Mouse (Mus musculus) T-cell, adult 2 months (primary cell): ENCODE data around the gene Mrto4.
"Not testable (repeated sequence)": the region's sequence is repeated elsewhere in the genome, so short reads cannot be mapped to it uniquely, and the experiment has no call there.

Experiments
- DNase-seq: peaks from one replicate; pipeline ENCODE4 v3.0.0; 2022; ENCODE audit warnings: low spot score

The Mrto4 gene

DNA sequence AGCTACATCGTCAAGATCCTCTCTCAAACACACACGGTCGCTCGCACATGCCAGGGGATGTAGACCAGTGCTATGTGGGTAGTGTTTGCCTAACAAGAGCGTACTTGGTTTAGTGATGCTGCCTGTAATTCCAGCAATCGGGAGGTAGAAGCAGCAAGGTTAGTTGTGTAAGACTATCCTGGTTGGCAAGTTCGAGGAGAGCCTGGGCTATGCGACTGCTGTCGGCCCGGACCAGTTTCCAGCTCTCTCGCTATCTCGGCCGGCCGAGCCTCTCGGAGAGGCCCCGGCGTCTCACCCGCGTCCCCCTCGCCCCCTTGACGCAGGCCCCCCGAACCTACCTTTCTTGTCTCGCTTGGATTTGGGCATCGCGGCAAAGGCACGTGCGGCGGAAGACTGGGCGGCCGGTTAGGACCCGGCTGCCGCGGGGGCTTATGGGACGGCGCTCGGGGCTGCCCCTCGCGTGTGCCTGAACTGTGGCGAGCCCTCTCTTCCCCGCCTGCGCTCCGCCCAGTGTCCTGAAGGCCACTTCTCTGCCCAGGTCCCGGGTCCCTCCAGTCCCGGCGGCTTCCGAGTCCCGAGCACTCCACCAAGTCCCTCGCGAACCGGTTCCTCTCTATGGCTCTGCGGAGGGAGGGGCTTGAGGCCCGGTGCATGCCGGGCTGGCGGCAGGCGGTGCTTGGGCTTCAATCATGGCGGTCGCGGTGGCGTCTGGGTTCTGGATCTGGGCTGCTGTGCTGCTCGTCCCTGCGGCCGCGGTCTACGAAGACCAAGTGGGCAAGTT, at the start of gene Mrto4, which contains the start of the genes Emc1 and Ubr4:
Gene Mrto4 (minus strand): TSS at position 646 of the 781 bp plus-strand sequence.
Gene Emc1 (plus strand): TSS at position 657 of the 781 bp plus-strand sequence.
Gene Ubr4 (plus strand): TSS at position 679 of the 781 bp plus-strand sequence.
- DNase-seq = peak; percentile 83

DNA sequence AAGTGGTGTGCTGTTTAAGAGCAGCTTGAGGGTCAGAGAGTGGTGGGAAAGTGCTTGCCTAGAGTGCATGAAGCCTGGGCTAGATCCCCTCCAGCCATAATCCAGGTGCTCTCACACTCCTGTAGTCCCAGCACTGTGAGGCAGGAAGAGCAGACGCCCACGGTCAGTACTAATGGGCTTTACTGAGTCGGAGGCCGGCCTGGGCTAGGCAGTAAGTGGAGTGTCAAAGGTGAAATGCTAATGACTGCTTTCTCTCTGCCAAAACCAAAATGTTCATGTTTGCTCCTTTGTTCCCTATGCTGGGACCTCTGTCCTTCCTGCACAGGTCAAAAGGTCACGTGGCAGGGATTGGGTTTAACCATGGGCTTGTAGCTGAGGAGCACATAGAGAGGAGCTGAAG, 48.1 kb upstream of the Mrto4 start:
- no peak for DNase-seq

GRCm38 (mm10) chr4:139395431-139395830, 43.1 kb upstream of the Mrto4 start:
- DNase-seq = no peak

DNA sequence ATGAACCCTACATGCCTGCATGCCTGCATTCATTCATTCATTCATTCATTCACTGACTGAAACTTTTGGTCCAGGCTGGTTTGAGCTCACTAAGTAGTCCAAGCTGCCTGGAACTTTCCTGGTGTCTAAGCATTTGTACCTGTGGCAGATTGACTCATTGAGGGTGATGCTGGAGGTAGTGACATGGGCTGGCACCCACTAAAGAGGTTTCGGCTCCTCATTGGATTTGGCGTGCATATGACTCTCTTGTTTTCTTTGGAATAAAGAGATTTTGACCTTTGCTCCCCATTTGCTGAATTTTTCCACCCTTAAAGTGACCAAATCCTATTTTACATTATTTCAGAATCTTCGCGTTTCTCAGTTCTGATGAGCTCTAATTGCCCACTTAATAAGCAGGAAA, 37.2 kb upstream of the Mrto4 start:
- no peak for DNase-seq

DNA sequence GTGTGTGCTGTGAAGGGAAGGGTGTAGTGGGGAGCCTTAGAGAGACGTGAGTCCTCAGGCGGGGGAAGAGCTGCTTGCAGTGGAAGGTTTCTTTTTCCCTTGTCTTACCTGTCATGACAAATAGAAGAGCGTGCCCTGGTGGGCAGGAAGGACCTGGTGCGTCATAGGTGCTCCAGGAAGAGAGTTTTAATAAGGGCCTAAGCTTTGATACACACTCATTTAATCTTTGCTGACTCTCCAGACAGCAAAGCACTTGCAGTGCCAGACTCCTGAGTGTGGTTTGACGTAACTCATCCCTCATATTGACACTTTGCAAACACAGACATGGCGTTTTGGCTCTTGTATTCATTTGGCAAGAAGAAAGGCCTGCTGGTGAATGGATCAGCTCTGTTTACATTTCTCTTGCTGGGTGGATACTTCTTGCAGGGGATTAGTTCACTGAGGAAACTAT, 34.5 kb upstream of the Mrto4 start:
- DNase-seq = no peak

DNA sequence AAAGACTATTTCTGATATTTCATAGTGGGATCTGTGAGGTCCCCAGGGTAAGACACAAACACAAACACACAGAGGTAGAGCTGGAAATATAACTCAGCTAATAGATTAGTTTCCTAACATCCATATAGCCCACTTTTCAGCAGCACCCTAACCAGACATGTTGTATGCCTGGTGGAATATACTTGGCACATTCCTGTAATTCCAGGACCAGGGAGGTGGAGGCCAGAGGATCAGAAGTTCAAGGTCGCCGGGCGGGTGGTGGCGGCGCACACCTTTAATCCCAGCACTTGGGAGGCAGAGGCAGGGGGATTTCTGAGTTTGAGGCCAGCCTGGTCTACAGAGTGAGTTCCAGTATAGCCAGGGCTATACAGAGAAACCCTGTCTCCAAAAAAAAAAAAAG, 33.5 kb upstream of the Mrto4 start:
- DNase-seq = not testable (repeated sequence)

GRCm38 (mm10) chr4:139382231-139382630, 29.9 kb upstream of the Mrto4 start:
- no peak for DNase-seq

- no peak for DNase-seq
Observed at GRCm38 (mm10) chr4:139381452-139381845, 29.1 kb upstream of the Mrto4 start.

DNA sequence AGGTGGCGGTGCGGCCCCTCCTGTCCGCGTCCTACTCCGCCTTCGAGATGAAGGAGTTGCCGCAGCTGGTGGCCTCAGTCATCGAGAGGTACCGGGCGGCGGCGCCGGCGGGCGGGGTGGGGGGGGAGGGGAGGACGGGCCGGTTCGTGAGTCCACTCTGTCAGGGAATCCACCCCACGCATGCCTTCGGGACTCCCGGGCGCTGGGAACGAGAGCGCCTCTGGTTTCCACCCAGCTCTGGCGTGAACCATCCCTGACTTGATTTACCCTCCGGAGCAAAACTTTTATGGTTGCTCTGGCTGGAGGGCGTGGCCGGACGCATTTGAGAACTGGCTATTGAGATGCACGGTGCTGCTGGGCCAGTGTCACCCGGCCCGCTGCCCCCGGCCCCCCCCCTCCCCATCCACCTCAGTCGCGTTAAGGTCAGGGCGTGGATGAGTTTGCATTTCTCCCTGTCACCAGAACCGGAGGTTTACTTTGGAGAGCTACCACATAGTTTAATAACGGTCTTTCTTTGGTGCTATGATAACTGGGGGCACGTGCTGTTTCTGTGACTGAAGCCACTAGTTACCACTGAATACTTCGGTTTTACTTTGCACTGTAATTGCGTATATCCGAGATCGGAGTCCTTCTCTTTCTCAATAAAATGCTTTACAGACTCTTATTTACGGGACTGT, 28.5 kb upstream of the Mrto4 start:
- no peak for DNase-seq

DNA sequence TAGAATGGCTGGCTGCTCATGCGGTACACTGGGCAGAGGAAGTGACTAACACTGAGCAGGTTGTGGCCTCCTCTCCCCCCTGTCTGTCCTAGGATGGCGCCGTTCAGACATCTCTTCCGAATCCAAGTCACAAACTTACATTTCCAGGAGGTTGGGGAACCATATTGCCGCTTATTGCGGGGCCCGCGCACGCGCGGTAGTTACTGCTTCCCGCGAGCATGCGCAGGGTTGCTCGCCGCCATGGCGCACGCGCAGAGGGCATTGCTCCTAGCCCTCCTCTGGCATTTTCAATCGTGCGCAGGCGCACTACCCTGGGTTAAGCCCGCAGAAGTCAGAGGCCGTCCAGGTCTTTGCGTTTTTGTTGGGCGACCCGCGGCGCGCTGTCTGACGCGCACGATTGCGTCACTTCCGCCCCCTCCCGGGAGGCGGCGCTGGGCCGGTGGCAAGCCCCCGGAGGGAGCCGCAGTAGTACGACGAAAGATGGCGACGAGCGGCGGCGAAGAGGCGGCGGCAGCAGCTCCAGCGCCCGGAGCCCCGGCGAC, 27.9 kb upstream of the Mrto4 start:
- peak; percentile 100 for DNase-seq

DNA sequence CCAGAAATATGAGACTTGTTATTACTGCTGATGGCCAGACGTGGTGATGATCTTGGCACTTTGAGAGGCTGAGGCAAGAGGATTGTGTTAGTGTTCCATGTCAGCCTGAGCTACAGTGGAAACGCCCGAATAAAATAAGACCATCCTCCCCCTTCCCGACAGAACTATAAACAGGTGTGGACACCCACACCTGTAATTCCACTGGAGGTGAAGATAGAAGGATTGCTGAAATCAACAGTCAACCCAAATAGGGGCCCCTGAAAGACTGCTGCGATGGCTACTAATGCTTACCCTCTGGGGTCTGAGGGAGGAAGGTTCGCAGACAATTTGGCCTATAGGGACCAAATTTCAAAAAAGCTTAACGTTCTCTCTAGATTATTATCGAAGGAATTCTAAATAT, 27.3 kb upstream of the Mrto4 start:
- DNase-seq = no peak

DNA sequence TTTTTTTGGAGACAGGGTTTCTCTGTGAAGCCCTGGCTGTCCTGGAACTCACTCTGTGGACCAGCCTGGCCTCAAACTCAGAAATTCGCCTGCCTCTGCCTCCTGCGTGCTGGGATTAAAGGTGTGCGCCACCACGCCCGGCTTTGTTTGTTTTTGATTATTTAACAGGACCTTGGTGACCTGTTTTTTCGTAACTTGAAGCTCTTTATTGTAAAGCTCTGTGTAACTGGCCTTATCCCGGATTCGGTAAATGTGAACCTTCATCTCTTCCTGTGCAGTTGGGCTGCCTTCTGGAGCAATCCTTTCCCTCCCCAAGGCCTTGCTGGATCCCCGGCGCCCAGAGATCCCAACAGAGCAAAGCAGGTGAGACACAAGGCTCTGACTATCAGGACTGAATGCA, 21.2 kb upstream of the Mrto4 start:
- DNase-seq = no peak

GRCm38 (mm10) chr4:139373130-139373529, 20.8 kb upstream of the Mrto4 start:
- no peak for DNase-seq

DNA sequence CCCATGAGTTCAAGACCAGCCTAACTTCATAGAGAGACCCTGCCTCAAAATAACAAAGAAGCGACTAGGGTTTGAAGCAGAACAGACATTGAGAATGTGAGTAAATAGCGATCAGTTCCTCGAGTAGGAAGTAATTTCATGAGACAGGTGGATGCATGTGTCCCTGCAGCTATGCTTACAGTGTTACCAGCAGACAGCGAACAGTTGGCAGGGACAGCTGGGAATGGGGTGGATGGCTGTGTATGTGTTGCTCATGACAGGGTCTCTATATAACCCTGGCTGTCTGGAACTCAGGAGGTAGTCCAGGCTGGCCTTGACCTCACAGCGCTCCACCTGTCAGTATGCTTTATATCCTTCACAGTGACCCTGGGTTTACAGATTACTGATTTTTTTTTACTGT, 15.7 kb upstream of the Mrto4 start:
- no peak for DNase-seq

- DNase-seq = no peak
Observed at GRCm38 (mm10) chr4:139367336-139367735, 15.0 kb upstream of the Mrto4 start.

DNA sequence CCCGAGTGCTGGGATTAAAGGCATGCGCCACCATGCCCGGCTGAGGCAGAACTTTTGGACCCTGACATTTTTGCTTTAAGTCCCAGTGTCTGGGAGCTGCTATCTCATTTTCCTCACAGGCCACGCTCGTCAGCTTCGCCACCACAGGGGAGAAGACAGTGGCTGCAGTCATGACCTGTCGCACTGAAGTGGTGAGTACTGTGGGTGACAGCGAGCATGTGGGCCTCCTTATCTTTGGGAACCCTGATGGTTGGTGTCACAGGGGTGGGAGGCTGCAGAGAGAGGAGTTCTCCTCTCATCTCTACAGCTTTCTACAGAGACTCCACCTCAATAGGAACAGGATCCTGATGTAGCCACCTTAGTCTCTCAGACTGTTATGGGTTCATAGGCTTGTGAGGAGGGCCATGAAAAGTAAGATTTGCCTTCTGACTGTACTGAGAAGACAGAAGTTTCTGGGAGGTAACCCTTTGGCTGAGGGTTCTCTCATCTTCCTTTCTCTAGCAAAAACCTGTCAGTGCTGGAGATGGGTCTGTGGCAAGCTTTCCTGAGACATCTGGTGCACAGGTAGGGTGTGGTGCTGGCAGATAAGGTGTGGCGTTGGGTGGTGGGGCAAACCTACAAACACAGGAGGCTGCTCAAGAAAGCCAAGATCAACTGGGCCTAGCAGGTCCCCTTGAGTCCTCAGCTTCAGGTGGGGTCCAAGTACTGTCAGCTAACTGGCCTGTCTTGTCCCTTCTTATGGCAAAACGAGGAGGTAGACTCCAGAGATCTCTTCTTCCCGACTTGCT, 8.6 kb upstream of the Mrto4 start:
- no peak for DNase-seq

DNA sequence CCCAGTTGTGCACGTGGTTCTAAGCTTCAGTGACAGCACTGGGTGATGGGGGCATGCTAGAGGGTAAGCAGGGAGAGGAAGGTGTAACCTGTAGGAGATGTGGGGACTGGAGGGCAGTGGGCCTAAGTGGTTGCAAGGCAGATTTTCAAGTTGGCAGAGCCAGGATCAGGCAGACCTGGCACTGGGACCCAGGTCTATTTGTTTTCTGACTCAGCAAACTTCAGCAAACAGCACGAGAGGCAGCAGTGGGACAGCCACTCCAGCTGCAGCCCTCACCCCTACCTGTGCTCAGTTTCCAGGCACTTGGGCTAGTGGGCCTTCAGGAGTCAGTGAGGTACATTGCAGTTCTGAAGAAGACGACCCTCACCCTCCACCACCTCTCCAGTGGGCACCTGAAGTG, 4.8 kb upstream of the Mrto4 start:
- no peak for DNase-seq

DNA sequence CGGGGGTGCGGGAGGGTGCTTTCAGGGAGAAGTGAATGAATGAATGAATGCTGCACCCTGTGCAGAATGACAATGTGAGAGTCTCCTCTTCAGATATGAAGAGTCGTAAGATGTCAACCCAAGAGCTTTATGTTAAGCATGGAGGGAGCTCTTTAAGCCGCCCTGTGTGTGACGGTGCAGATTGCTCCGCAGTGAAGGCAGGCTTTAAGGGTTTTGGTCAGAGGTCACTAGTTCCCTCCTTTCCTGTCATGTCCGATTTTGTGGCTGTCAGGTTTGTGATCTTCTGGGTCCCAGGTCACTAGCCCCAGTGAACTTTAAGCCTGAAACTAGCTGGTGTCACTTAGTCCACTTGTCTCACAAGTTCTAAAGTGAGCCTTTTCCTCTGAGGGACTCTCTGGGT, 456 bp upstream of the Mrto4 start:
- DNase-seq = no peak

DNA sequence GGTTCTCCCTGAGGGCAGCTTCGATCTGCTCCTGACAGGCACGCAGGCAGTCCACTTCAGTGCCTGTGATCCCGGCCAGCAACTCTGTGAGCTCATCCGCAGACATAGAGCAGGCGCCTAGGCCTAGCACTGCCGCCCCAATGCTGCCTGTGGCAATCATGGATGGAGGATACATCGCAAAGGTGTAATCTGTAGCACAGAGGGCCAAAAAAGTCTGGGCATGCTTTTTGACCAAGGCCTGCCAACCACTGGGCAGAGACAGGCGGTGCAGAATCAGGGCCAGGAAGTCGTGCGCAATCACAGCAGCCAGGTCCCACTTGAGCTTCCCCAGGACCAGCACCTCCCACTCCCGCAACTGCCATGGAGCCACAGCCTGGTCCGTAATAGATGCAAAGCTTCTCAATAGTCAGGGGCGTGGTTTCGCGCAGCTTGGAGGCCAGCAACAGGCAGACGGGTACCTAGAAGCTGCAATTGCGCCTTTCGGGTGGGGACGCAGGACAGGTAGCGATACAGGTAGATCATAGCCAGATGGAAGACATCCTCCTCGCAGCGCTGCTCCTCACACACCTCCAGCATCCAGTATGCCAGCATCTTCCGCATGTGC, 6.9 kb downstream of the Mrto4 start:
- DNase-seq = no peak

GRCm38 (mm10) chr4:139343718-139344117, 8.7 kb downstream of the Mrto4 start:
- DNase-seq = no peak

GRCm38 (mm10) chr4:139341556-139342233, 10.7 kb downstream of the Mrto4 start:
- DNase-seq = no peak
